Mouse (Mus musculus): Measurements from ENCODE around the gene Fbxo39.

- TF ChIP-seq CTCF (IDR thresholded peaks at IDR 0.05; ENCODE audit: control insufficient read depth, insufficient read depth, insufficient replicate concordance, low read depth, low read length) (no peak; the same call in 1 of the 2 replicates), POLR2A (IDR thresholded peaks at IDR 0.05; ENCODE audit: control insufficient read depth, low read depth, low read length) (peak; percentile 88)
Observed at GRCm38 (mm10) chr11:72266960-72267560, 47.2 kb upstream of the Fbxo39 start, which contains the start of gene Slc13a5.
